Mouse (Mus musculus) neural tube, embryonic 11.5 days (tissue): Measurements from ENCODE around the gene Prickle1. TPM values are rescaled to one million over a fixed set of nuclear protein-coding genes. Genes with fewer than 3 reads are reported as not detected.

Source experiments
- ATAC-seq: fragments of 200-750 bp; cut with Nextera tagmentation; 2 replicates; pipeline ENCODE4 v1.8.0; 2017; ENCODE audit warnings: moderate number of reproducible peaks, mild to moderate bottlenecking, moderate TSS enrichment, moderate library complexity; ENCODE audit not compliant: insufficient read depth, low FRiP score, low TSS enrichment
- DNase-seq: peaks from one replicate; pipeline ENCODE4 v3.0.0-alpha.2; 2015; ENCODE audit warnings: low spot score
- H3K27ac ChIP-seq: fragments of 300-500 bp; sonication (generic); 2 replicates; pipeline ENCODE4 v1.5.1; 2014; ENCODE audit warnings: low read depth, mild to moderate bottlenecking, low read length
- H3K27me3 ChIP-seq: fragments of 300-500 bp; sonication (generic); 2 replicates; pipeline ENCODE4 v1.6.1; 2014; ENCODE audit warnings: mild to moderate bottlenecking, low read length, mixed read lengths; ENCODE audit not compliant: control insufficient read depth, insufficient read depth
- H3K36me3 ChIP-seq: fragments of 300-500 bp; sonication (generic); 2 replicates; pipeline ENCODE4 v1.6.1; 2014; ENCODE audit warnings: mild to moderate bottlenecking, low read length, moderate library complexity, mixed read lengths; ENCODE audit not compliant: control insufficient read depth, insufficient read depth
- H3K4me1 ChIP-seq: fragments of 300-500 bp; sonication (generic); 2 replicates; pipeline ENCODE4 v1.6.1; 2014; ENCODE audit warnings: low read length, mixed read lengths; ENCODE audit not compliant: control insufficient read depth, insufficient read depth
- H3K4me2 ChIP-seq: fragments of 300-500 bp; sonication (generic); 2 replicates; pipeline ENCODE4 v1.6.1; 2014; ENCODE audit warnings: low read depth, mild to moderate bottlenecking, moderate library complexity
- H3K4me3 ChIP-seq: fragments of 300-500 bp; sonication (generic); 2 replicates; pipeline ENCODE4 v1.5.1; 2014; ENCODE audit warnings: low read depth, low read length
- H3K9ac ChIP-seq: fragments of 300-500 bp; sonication (generic); 2 replicates; pipeline ENCODE4 v1.6.1; 2014; ENCODE audit warnings: mild to moderate bottlenecking, low read length
- H3K9me3 ChIP-seq: fragments of 300-500 bp; sonication (generic); 2 replicates; pipeline ENCODE4 v1.6.1; 2016; ENCODE audit warnings: low read length; ENCODE audit not compliant: control insufficient read depth
- WGBS: fragments of 180-500 bp; shearing (Covaris S2); extraction: QIAGEN DNeasy Blood & Tissue Kit; methylation state at CpG from one replicate; pipeline ENCODE4 v1.1.7; 2014; 5-methylcytosine and 5-hydroxymethylcytosine counted together
- polyA plus RNA-seq: library from polyadenylated mRNA; unstranded; fragments of >200 nt; fragmentation: Nextera tagmentation; extraction: Ambion mirVana; gene quantifications from 2 replicates; pipeline ENCODE4 v1.2.1, GENCODE M21; 2014

Prickle1 gene
- polyA plus RNA-seq, 1 experiment from 2014 or later = 19.9 TPM

GRCm38 (mm10) chr15:93485252-93485651, 110.4 kb downstream of the Prickle1 start:
- H3K4me2 ChIP-seq = no peak overlapping the region
- no peak for DNase-seq
- H3K4me1 ChIP-seq = no peaks in the 10 kb centered on the region
- no peak overlapping the region for H3K9ac ChIP-seq
- H3K27me3 ChIP-seq = no peaks in the 10 kb centered on the region
- ATAC-seq = no peak
- 81% methylated on average over 3 of the region's 3 CpGs for WGBS
- H3K36me3 ChIP-seq = 0 out of 2 replicates have a peak, but pooled peaks cover 2% of the 10 kb centered on the region
- no peak overlapping the region for H3K4me3 ChIP-seq
- no peaks in the 10 kb centered on the region for H3K9me3 ChIP-seq
- H3K27ac ChIP-seq = no peak overlapping the region

DNA sequence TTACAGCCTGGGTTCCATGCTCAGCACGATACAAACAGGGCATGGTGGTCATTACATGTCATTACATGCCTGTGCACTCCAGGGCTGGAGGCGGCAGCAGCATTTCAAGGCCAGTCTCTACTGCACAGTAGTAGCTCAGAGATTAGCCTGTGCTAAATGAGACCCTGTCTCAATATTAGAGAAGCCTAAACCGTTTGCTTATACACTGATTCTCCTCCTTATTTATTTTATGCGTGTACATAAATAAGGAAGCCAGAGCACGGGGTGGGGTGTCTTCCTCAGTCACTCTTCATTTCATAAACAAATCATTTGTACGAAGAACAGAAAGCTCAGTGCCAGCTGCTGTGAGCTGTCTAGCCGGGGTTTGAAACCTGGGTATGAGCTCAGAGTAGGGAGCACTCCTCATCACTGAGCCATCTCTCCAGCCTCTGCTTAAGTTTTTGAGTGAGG, 111.4 kb downstream of the Prickle1 start:
- H3K4me3 ChIP-seq = no peak overlapping the region
- WGBS = 86% methylated on average over 7 of the region's 7 CpGs
- no peaks in the 10 kb centered on the region for H3K27me3 ChIP-seq
- 0 out of 2 replicates have a peak, but pooled peaks cover 2% of the 10 kb centered on the region for H3K36me3 ChIP-seq
- H3K4me2 ChIP-seq = no peak overlapping the region
- H3K9ac ChIP-seq = no peak overlapping the region
- H3K27ac ChIP-seq = no peak overlapping the region
- H3K9me3 ChIP-seq = no peaks in the 10 kb centered on the region
- ATAC-seq (no peak), DNase-seq (no peak)
- no peaks in the 10 kb centered on the region for H3K4me1 ChIP-seq

- H3K9me3 ChIP-seq = no peaks in the 10 kb centered on the region
These were observed 114.6 kb downstream of the Prickle1 start for GRCm38 (mm10) chr15:93481112-93481511.

GRCm38 (mm10) chr15:93479445-93479844, 116.2 kb downstream of the Prickle1 start:
- no peak for ATAC-seq
- no peak overlapping the region for H3K27ac ChIP-seq
- no peaks in the 10 kb centered on the region for H3K4me1 ChIP-seq
- no peaks in the 10 kb centered on the region for H3K27me3 ChIP-seq
- no peak for DNase-seq
- no peaks in the 10 kb centered on the region for H3K36me3 ChIP-seq
- H3K9ac ChIP-seq = no peak overlapping the region
- no peak overlapping the region for H3K4me2 ChIP-seq
- 64% methylated on average over 4 of the region's 4 CpGs for WGBS
- H3K4me3 ChIP-seq = no peak overlapping the region
- H3K9me3 ChIP-seq = no peaks in the 10 kb centered on the region

More at GRCm38 (mm10) chr15:93481112-93481511, 114.6 kb downstream of the Prickle1 start:
- DNase-seq (no peak), ATAC-seq (no peak)
- Histone ChIP-seq H3K4me2 (no peak overlapping the region), H3K27me3 (no peaks in the 10 kb centered on the region), H3K4me3 (no peak overlapping the region), H3K4me1 (no peaks in the 10 kb centered on the region), H3K36me3 (no peaks in the 10 kb centered on the region), H3K27ac (no peak overlapping the region), H3K9ac (no peak overlapping the region)
- 92% methylated on average over 10 of the region's 10 CpGs for WGBS

DNA sequence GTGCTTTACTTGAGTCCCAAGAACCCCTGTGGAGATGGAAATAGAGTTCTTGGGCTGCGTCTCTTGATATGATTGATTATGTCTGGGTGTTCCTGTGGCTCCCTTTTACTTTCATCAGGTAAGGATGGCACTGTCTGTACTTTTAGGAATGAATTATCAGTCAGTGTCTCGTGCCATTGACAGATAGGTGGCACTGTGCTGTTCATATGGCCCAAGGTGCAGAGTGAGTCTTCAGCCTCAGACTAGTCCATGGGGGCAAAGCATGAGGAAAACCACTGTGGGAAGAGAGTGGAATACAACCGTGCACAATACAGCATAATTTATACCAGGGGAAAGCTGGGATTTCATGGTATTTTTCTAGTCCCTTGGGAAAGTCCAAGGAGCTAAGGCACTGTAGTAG, 117.0 kb downstream of the Prickle1 start:
- no peak overlapping the region for H3K27ac ChIP-seq
- ATAC-seq (no peak), DNase-seq (no peak)
- no peaks in the 10 kb centered on the region for H3K4me1 ChIP-seq
- H3K27me3 ChIP-seq = no peaks in the 10 kb centered on the region
- 75% methylated on average over 3 of the region's 3 CpGs for WGBS
- no peaks in the 10 kb centered on the region for H3K36me3 ChIP-seq
- no peak overlapping the region for H3K4me2 ChIP-seq
- H3K4me3 ChIP-seq = no peak overlapping the region
- H3K9ac ChIP-seq = no peak overlapping the region
- H3K9me3 ChIP-seq = no peaks in the 10 kb centered on the region

DNA sequence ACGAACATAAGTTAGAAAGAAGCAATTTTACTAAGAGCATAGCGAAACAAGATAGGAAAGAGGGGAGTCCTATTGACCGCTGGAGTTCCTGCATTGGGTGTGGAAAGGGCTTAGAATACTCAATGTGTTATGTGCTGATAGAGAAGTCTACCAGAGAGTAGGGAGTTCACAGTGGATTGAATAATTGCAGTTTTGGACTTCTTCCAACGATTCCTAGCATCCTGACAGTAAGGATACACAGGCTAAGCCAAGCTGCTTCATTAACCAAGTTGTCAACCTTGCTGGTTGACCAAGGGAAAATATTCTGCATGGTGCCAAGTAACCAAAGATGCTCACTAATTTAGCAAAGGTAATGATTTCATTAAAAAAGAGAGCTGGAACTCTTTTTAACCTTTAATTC, 118.0 kb downstream of the Prickle1 start:
- WGBS = 97% methylated on average over 4 of the region's 4 CpGs

DNA sequence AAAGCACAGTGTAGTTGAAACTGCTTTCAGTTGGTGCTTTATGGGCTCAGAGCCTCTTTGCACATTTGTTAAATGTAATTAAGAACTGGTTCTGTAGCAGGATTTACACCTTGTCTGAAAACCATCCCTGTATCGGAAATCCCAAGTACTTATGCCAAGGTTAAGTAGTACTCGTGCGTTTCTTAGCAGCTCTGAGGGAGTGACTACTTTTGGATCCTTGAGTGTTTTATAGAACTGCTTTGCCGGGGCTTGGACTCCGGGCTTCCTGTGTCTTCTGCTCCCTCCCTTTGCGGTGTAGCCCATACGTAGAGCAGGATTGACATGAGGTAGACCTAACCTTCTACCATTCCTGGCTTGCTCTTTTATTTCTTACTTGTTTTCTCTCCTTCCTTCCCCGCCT, 120.0 kb downstream of the Prickle1 start:
- Histone ChIP-seq H3K4me3 (no peak overlapping the region), H3K36me3 (no peaks in the 10 kb centered on the region), H3K27me3 (no peaks in the 10 kb centered on the region), H3K9me3 (no peaks in the 10 kb centered on the region), H3K9ac (no peak overlapping the region), H3K4me2 (no peak overlapping the region), H3K27ac (no peak overlapping the region), H3K4me1 (no peaks in the 10 kb centered on the region)
- DNase-seq (no peak), ATAC-seq (no peak)
- 52% methylated on average over 8 of the region's 8 CpGs for WGBS

More for the DNA sequence above, 118.0 kb downstream of the Prickle1 start:
- Histone ChIP-seq H3K36me3 (no peaks in the 10 kb centered on the region), H3K27me3 (no peaks in the 10 kb centered on the region), H3K4me1 (no peaks in the 10 kb centered on the region), H3K4me2 (no peak overlapping the region), H3K9ac (no peak overlapping the region), H3K27ac (no peak overlapping the region), H3K9me3 (no peaks in the 10 kb centered on the region), H3K4me3 (no peak overlapping the region)
- ATAC-seq (no peak), DNase-seq (no peak)

DNA sequence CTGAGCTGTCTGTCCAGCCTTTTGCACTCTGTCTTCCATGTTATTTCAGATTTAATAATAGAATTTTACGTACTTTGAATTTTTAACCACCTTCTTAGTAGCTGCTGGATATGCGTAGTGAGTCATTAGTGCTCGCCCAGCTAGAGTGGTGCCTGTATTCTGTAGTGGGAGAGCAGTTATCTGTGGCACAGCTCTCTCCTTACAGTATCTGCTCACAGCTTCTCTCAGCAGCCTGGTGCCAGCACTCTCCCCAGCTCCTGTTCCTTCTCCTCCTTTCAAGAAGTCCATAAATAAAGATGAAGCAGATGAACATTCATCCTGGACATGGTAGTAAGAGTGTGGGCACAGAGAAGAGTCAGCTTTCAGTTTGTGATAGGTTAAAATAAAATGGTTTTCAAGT, 121.4 kb downstream of the Prickle1 start:
- DNase-seq (no peak), ATAC-seq (no peak)
- H3K4me3 ChIP-seq = no peak overlapping the region
- no peak overlapping the region for H3K27ac ChIP-seq
- no peak overlapping the region for H3K4me2 ChIP-seq
- no peaks in the 10 kb centered on the region for H3K9me3 ChIP-seq
- no peaks in the 10 kb centered on the region for H3K4me1 ChIP-seq
- 87% methylated on average over 3 of the region's 3 CpGs for WGBS
- H3K9ac ChIP-seq = no peak overlapping the region
- no peaks in the 10 kb centered on the region for H3K36me3 ChIP-seq
- no peaks in the 10 kb centered on the region for H3K27me3 ChIP-seq

DNA sequence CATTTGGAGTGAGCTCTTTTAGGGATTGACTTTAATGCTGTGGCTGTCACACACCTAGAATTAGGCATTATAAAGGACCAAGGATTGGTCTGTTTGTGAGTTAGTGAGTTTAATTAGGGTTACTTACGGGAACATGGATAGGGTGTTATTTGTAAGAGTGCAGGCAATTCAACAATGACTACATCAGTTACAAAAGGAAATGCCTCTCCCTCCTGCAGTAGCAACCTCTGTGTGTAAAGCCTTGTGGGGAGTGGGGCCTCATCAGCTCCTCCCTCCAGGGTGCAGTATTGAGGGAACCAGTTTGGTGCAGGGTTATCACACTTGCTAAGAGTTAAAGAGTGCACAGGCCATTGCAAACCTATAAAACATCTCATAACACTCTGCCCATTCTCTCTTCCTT, 123.6 kb downstream of the Prickle1 start:
- no peak overlapping the region for H3K9ac ChIP-seq

More for the DNA sequence above, 123.6 kb downstream of the Prickle1 start:
- H3K4me2 ChIP-seq = no peak overlapping the region
- 32% methylated on average over 1 of the region's 1 CpGs for WGBS
- no peak overlapping the region for H3K4me3 ChIP-seq
- H3K27me3 ChIP-seq = no peaks in the 10 kb centered on the region
- H3K4me1 ChIP-seq = no peaks in the 10 kb centered on the region
- no peak for DNase-seq
- H3K9me3 ChIP-seq = no peaks in the 10 kb centered on the region
- no peak for ATAC-seq
- H3K27ac ChIP-seq = no peak overlapping the region
- no peaks in the 10 kb centered on the region for H3K36me3 ChIP-seq
